Mouse (Mus musculus): ENCODE data around the gene Rgsl1. TPM values are rescaled to one million over a fixed set of nuclear protein-coding genes. Genes with fewer than 3 reads are reported as not detected.
"Not testable (repeated sequence)": the region's sequence is repeated elsewhere in the genome, so short reads cannot be mapped to it uniquely, and the experiment has no call there.

The Rgsl1 gene
- under 1 TPM in 1 of 2 experiments, not detected in 1; 0.28 TPM for total RNA-seq (2021)
- 0.03 TPM in 1 of 2 replicates, not detected in the other for polyA plus RNA-seq (2012; rRNA removed)
- long read RNA-seq, result 0 reads

- DNase-seq, result no peak
These were observed at the start of gene Rgsl1 for GRCm38 (mm10) chr1:153844042-153844441. Gene Rgsl1 (minus strand): TSS chr1:153844142.

DNA sequence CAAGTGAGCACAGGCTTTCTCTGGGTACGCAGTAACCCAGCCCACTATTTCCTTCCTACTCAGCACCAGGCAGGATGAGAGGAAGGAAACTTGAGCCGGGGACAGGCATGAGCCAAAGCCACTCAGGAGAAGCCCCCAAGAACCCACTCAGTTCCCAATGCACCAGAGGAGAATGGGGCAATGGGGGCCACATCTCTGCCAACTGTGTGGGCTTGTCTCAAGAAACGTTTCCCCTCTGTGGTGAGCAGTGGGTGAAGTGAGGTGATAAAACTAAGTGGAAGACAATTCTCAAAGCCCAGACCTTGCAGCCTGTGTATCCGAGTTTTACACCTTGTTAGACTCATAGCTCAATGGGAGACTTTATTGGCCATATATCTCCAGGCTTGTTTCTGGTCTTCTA is 47.5 kb upstream of the Rgsl1 start, which contains the start of gene Teddm1a:
Gene Teddm1a, plus strand, starts transcription at position 301 of the 400 bp plus-strand sequence.
- DNase-seq, result no peak

DNA sequence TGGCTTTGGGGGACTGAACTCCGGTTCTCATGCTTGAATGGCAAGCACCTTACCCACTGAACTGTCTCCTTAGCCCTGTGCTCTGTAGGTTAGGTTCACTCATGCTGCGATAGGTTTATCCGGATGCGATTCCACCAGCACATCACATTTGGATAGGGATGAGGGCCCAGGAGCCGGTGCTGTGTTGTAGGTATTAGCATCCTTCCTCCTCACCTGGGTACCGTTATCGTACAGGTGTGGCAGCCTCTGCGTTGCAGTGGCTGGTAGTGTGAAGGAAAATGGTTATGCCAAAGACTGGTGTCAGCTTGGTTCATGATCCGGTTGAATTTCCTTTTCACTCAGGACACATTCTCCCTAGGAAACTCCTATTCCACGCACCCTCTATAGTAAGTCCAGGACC is 46.2 kb upstream of the Rgsl1 start:
- DNase-seq, result no peak

DNA sequence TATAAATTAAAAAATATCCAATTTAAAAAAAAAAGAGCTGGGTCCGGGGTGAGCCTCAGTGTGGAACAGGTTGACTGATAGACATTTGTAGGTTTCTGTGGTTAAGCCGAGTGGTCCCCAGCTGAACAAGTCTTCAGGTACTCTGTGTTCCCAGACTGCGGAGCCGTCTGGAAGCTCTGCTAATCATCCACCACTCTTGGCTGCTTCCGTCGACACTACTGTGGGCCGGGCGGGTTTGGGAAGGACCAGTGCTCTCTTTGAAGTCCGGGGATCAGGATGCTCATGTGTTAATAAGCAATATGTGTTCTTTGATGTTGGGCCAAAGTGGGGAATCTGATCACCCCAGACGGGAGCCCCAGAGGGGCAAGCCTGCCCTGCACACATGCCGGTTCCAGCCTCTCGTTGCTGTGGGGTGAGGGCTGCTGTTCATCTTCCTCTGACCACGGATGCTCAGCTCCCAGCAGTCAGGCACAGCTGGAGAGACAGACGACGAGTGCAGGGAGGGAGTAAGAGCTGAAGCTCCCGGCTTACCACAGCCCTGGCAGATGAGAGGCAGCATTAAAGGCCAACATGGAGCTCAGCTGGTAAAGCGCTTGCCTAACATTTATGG is 42.2 kb upstream of the Rgsl1 start:
- no peak for DNase-seq

GRCm38 (mm10) chr1:153880391-153880790 is 36.4 kb upstream of the Rgsl1 start:
- DNase-seq, result not testable (repeated sequence)

DNA sequence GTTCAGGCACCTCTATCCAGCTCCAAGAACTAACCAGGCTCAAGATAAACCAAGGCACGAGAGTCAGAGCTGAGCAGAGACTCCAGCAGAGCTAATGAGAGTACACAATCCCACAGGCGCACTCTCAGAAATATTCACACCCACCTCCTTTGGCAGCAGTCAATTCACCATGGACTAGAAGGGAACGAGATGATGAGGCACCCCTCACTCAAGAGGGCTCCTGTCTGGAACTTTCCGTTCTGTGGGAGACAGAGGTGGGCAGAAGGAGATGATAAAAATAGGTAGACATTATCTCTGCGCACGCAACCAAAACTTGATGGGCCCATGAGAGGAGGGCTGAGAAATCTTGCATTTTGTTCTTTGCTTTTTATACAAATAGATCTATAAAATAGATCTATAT is 30.1 kb upstream of the Rgsl1 start, which contains the start of gene Teddm1b:
Gene Teddm1b, plus strand, starts transcription at position 301 of the 400 bp plus-strand sequence.
- DNase-seq, result no peak

GRCm38 (mm10) chr1:153855946-153856345 is 12.0 kb upstream of the Rgsl1 start:
- peak; percentile 3 for DNase-seq

DNA sequence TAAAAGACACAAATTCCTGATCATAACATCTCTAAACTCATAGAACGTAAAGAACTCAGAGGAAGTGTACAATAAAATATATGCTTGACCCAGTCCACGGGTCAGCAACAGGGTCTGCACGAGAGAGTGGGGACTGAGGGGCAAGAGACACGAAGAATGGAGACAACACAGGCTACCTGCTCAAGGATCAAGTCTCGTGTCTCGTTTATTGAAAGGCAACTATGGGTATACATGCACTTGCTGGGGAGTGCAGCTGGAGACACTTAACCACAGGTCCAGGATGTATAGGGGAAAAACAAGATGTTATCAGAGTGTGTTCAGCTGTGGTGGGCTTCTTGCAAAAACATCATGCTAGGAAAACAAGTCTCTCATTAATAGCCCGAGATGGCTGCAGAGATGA is 8.8 kb upstream of the Rgsl1 start:
- DNase-seq, result not testable (repeated sequence)

GRCm38 (mm10) chr1:153846867-153847266 is 2.9 kb upstream of the Rgsl1 start:
- DNase-seq, result no peak

DNA sequence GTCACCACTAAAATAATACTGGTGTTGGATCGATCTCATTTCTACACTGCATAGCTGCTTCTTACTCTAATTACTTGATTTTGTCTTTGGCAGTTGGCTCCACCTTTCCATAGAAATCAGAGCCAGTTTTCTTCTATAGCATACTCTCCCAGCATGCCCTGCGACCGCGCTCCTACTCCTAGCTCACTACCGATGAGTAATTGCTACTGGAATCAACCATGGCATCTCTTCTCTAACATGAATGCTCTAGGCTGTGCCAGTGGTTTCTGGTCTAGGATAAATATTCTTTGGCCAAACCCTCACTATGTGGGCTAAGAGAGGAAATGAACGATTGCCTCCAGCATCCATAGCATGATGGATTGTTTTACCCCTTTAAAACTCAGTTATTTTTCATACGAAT is 2.5 kb upstream of the Rgsl1 start:
- no peak for DNase-seq

DNA sequence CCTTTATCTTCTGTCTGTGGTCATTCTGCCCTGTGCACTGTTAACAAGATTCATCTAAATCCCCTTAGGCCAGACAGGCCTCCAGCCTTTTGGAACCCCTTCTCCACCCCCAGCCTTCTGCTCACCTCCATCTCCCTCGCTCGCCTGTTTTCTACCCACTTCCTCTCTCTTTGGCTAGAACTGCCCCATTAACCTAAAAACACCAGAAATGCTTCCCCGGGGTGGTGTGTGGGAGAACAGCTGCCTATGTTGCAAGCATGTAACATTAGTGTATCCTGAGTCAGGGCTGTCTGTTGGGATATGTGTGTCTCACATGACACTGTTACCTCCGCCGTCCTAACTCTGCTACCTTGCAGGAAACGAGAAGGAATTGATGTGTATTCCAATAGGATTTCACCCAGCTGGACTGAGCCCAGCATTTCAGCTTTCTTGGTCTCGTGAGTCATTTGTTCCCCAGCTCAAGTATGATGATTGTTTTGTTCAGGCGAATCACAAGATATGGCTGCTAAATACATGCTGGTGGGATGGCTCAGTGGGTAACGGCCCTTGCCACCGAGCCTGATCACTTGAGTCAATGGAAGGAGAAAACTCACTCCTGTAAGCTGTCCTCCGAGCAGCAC is 1.7 kb downstream of the Rgsl1 start:
- DNase-seq, result no peak

- DNase-seq, result no peak
These were observed 7.9 kb downstream of the Rgsl1 start for GRCm38 (mm10) chr1:153836036-153836435.

- peak; percentile 10 for DNase-seq
These were observed 13.2 kb downstream of the Rgsl1 start for GRCm38 (mm10) chr1:153830746-153831145.

GRCm38 (mm10) chr1:153820216-153820615 is 23.7 kb downstream of the Rgsl1 start:
- no peak for DNase-seq

DNA sequence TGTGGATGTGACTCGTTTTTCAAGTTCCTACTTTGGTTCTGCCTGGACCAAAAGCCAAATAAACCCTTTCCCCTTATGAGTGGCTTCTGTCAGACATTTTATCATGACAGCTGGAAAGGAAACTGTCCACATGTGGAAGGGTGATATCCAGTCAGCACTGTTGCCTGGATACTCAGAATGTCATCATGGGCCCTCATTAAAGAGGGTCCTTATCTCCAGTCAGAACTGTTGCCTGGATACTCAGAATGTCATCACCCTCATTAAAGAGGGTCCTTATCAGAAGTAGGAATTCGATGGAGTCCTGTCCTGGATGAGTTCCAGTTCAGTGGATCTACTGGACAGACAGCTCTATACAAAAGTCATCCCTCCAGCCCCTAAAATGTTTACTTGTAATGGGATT is 29.7 kb downstream of the Rgsl1 start:
- no peak for DNase-seq

DNA sequence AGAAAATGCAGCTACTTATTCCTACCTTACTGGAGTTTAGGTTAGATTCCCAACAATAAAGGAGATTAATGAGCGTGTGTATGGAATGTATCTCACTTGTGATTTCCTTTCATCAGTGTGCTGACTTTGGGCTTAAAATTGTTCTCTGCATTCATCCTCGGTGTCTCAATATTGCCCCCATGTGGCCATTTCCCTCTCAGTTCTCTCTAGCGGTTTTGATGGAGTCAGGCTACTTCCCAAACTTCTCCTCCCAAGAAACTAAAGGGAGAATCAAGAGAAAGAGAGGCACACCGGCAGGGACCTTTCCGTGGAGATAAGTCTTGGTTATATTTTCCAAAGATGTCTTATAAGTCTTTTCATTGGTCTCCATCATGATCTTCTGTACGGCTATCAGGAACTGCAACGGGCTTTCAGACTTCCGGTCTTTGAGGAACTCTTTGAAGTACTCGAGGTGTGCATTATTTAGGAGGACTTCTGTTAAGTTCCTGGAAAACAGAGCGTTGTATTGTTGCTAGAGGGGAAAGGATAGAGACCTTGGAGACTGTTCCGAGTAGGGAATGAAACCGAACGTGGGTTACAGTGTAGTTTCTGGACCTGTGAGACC is 36.5 kb downstream of the Rgsl1 start:
- DNase-seq, result peak; percentile 73

- no peak for DNase-seq
These were observed 40.4 kb downstream of the Rgsl1 start for GRCm38 (mm10) chr1:153803530-153803929.

DNA sequence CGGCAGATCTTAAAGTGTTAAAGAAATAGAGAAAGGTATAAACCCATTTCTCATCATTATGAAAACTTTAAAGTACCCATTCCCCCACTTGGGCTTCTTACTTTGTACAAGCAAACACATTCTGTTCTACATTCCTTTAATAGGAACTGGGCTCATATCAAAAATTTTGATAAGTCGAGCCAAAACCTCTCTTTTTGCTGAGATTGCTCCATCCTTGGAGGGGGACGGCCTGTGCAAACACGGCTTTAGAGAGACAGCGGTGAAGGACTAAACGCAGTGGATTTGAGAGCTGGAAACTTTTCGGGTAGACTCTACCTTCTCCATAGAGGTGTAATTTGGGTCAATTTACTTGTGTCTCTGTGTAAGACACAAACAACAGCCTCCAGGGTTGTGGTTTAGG is 41.3 kb downstream of the Rgsl1 start:
- DNase-seq, result no peak

DNA sequence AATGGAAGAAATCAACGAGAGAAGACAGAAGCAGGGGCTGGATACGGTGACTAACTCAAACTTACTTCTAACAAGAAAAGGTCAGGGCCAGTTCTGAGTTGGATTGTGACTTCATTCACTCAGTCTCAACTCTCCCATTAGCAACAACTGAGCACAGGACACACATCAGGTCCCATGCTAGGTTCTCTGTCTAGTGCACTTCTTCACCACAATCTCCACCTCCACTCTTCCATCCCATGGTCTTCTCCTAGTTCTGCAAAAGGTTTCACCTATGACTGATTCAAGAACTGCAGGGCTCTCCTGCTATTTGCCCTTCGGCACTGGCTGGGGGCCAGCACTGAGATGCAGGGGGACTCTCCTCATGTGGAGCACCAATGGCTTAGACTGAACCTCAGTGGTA is 49.7 kb downstream of the Rgsl1 start:
- peak; percentile 59 for DNase-seq

GRCm38 (mm10) chr1:153790708-153791107 is 53.2 kb downstream of the Rgsl1 start:
- DNase-seq, result no peak

DNA sequence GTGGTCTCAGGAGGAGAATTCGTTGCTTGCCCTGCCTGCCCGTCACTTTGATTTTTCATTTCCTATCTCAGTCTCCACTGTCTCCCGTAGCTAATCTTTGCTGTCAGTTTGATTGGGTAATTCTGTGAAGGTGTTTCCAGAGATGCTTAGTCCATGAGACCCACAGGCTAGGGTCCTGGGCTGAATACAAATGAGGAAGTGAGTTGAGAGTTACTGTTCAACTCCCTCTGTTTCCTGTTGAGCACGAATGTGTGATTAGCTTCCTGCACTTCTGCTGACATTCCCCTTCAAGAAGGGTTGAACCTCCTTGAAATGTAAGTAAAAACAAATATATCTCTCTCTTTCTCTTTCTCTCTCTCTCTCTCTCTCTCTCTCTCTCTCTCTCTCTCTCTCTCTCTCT is 58.3 kb downstream of the Rgsl1 start:
- no peak for DNase-seq

DNA sequence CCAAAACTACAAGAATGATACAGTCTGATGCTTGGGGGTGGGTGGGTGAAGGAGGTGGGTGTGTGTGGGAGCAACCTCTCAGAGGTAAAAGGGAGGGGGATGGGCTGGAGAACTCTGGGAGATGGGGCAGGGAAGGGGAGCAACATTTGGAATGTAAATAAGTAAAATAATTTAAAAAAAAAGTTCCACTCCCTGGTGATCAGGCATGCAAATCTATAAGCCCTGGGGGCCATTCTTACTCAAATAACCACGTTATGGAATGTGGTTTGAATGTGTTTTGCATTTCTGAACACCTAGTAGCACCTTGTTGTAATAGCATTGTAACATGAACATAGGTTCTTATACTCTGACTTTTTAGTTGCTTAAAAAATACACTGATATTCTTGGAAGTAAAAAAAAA is 60.6 kb downstream of the Rgsl1 start:
- no peak for DNase-seq

GRCm38 (mm10) chr1:153778205-153778604 is 65.7 kb downstream of the Rgsl1 start:
- no peak for DNase-seq

All from adrenal gland, adult 2 months (tissue).